Mouse (Mus musculus) lung, embryonic 15.5 days (tissue): ENCODE results near the gene Syngr1. TPM values are rescaled to one million over a fixed set of nuclear protein-coding genes. Genes with fewer than 3 reads are reported as not detected.

ENCODE experiments used
- ATAC-seq: fragments of 200-750 bp; cut with Nextera tagmentation; 2 replicates; pipeline ENCODE4 v1.8.0; 2017; ENCODE audit warnings: moderate number of reproducible peaks, borderline replicate concordance; ENCODE audit not compliant: low FRiP score, low TSS enrichment; ENCODE audit errors: extremely low read depth
- H3K27ac ChIP-seq: fragments of 300-500 bp; sonication (generic); 2 replicates; pipeline ENCODE4 v1.5.1; 2015; ENCODE audit warnings: moderate library complexity, mild to moderate bottlenecking, inconsistent platforms
- H3K27me3 ChIP-seq: fragments of 300-500 bp; sonication (generic); 2 replicates; pipeline ENCODE4 v1.6.1; 2015; ENCODE audit warnings: inconsistent platforms
- H3K36me3 ChIP-seq: fragments of 300-500 bp; sonication (generic); 2 replicates; pipeline ENCODE4 v1.6.1; 2015; ENCODE audit warnings: inconsistent platforms
- H3K4me1 ChIP-seq: fragments of 300-500 bp; sonication (generic); 2 replicates; pipeline ENCODE4 v1.6.1; 2015; ENCODE audit warnings: inconsistent platforms
- H3K4me2 ChIP-seq: fragments of 300-500 bp; sonication (generic); 2 replicates; pipeline ENCODE4 v1.6.1; 2015; ENCODE audit warnings: inconsistent platforms, mild to moderate bottlenecking, moderate library complexity
- H3K4me3 ChIP-seq: fragments of 300-500 bp; sonication (generic); 2 replicates; pipeline ENCODE4 v1.5.1; 2015; ENCODE audit warnings: mild to moderate bottlenecking, inconsistent platforms
- H3K9ac ChIP-seq: fragments of 300-500 bp; sonication (generic); 2 replicates; pipeline ENCODE4 v1.6.1; 2015; ENCODE audit warnings: inconsistent platforms
- H3K9me3 ChIP-seq: fragments of 300-500 bp; sonication (generic); 2 replicates; pipeline ENCODE4 v1.6.1; 2016; ENCODE audit warnings: inconsistent platforms
- WGBS: fragments of 180-500 bp; shearing (Covaris S2); methylation state at CpG from one replicate; pipeline ENCODE4 v1.1.7; 2015; 5-methylcytosine and 5-hydroxymethylcytosine counted together
- polyA plus RNA-seq: library from polyadenylated mRNA; unstranded; fragments of >200 nt; fragmentation: Nextera tagmentation; extraction: Ambion mirVana; gene quantifications from 2 replicates; pipeline ENCODE4 v1.2.1, GENCODE M21; 2015

Gene Syngr1
- polyA plus RNA-seq, 1 experiment from 2014 or later: 20.6 TPM

GRCm38 (mm10) chr15:80129982-80130381 lies 38.8 kb downstream of the Syngr1 start:
- ATAC-seq: no peak
- 85% methylated on average over 6 of the region's 6 CpGs for WGBS

GRCm38 (mm10) chr15:80130689-80131088 lies 39.6 kb downstream of the Syngr1 start:
- H3K27me3 ChIP-seq: no peaks in the 10 kb centered on the region
- H3K9ac ChIP-seq: no peak overlapping the region
- H3K4me2 ChIP-seq: no peak overlapping the region
- H3K9me3 ChIP-seq: no peaks in the 10 kb centered on the region
- 59% methylated on average over 5 of the region's 5 CpGs for WGBS
- H3K36me3 ChIP-seq: no peaks in the 10 kb centered on the region
- no peak for ATAC-seq
- H3K4me1 ChIP-seq: peaks cover 18% of the 10 kb centered on the region
- no peak overlapping the region for H3K4me3 ChIP-seq
- no peak overlapping the region for H3K27ac ChIP-seq

More at GRCm38 (mm10) chr15:80129982-80130381, 38.8 kb downstream of the Syngr1 start:
- H3K36me3 ChIP-seq: no peaks in the 10 kb centered on the region
- peaks cover 25% of the 10 kb centered on the region for H3K4me1 ChIP-seq
- no peak overlapping the region for H3K9ac ChIP-seq
- no peaks in the 10 kb centered on the region for H3K9me3 ChIP-seq
- no peak overlapping the region for H3K4me2 ChIP-seq
- H3K27ac ChIP-seq: no peak overlapping the region
- no peak overlapping the region for H3K4me3 ChIP-seq
- no peaks in the 10 kb centered on the region for H3K27me3 ChIP-seq

- Histone ChIP-seq H3K36me3 (no peaks in the 10 kb centered on the region), H3K9ac (no peak overlapping the region), H3K4me2 (no peak overlapping the region), H3K27ac (no peak overlapping the region), H3K27me3 (no peaks in the 10 kb centered on the region), H3K9me3 (no peaks in the 10 kb centered on the region), H3K4me1 (peaks cover 18% of the 10 kb centered on the region), H3K4me3 (no peak overlapping the region)
- no peak for ATAC-seq
- 74% methylated on average over 6 of the region's 6 CpGs for WGBS
Observed at GRCm38 (mm10) chr15:80131421-80131820, 40.3 kb downstream of the Syngr1 start.

GRCm38 (mm10) chr15:80132452-80132851 lies 41.3 kb downstream of the Syngr1 start:
- Histone ChIP-seq H3K4me3 (peak overlapping the region; percentile 68), H3K36me3 (0 out of 2 replicates have a peak, but pooled peaks cover 3% of the 10 kb centered on the region), H3K9me3 (no peaks in the 10 kb centered on the region), H3K9ac (peak overlapping the region; percentile 77; the same call in 1 of the 2 replicates), H3K27me3 (no peaks in the 10 kb centered on the region), H3K27ac (peak overlapping the region; percentile 99), H3K4me1 (peaks cover 20% of the 10 kb centered on the region), H3K4me2 (peak overlapping the region; percentile 83)
- 74% methylated on average over 9 of the region's 9 CpGs for WGBS
- ATAC-seq: no peak

- Histone ChIP-seq H3K27ac (peak within 1 kb of the TSS; percentile 99), H3K9ac (peak within 1 kb of the TSS; percentile 77), H3K9me3 (no peaks in the 10 kb centered on the region), H3K4me2 (peak within 1 kb of the TSS; percentile 83), H3K36me3 (0 out of 2 replicates have a peak, but pooled peaks cover 3% of the 10 kb centered on the region), H3K4me1 (peaks cover 26% of the 10 kb centered on the region), H3K27me3 (no peaks in the 10 kb centered on the region), H3K4me3 (peak within 1 kb of the TSS; percentile 68)
- WGBS: 0% methylated on average over 59 of the region's 59 CpGs
- peak; percentile 95 for ATAC-seq
Observed at GRCm38 (mm10) chr15:80132993-80133586, 42.0 kb downstream of the Syngr1 start, which contains the start of gene Tab1. TSS of gene Tab1 (plus strand) at chr15:80133127.

- peaks cover 34% of the 10 kb centered on the region for H3K4me1 ChIP-seq
- H3K9me3 ChIP-seq: no peaks in the 10 kb centered on the region
- H3K27ac ChIP-seq: peak overlapping the region; percentile 99
- WGBS: 6% methylated on average over 14 of the region's 14 CpGs
- ATAC-seq: no peak; the same call in 1 of the 2 replicates
- peak overlapping the region; percentile 77 for H3K9ac ChIP-seq
- H3K36me3 ChIP-seq: 0 out of 2 replicates have a peak, but pooled peaks cover 3% of the 10 kb centered on the region
- H3K27me3 ChIP-seq: no peaks in the 10 kb centered on the region
- H3K4me3 ChIP-seq: peak overlapping the region; percentile 68
- peak overlapping the region; percentile 83 for H3K4me2 ChIP-seq
Observed at GRCm38 (mm10) chr15:80133682-80134449, 42.7 kb downstream of the Syngr1 start.

- Histone ChIP-seq H3K36me3 (0 out of 2 replicates have a peak, but pooled peaks cover 3% of the 10 kb centered on the region), H3K9ac (peak overlapping the region; percentile 77), H3K4me2 (peak overlapping the region; percentile 83), H3K27ac (peak overlapping the region; percentile 99), H3K27me3 (no peaks in the 10 kb centered on the region), H3K4me1 (peaks cover 37% of the 10 kb centered on the region), H3K9me3 (no peaks in the 10 kb centered on the region), H3K4me3 (peak overlapping the region; percentile 68)
- ATAC-seq: no peak
- WGBS: 42% methylated on average over 9 of the region's 9 CpGs
Observed at GRCm38 (mm10) chr15:80134450-80134847, 43.3 kb downstream of the Syngr1 start.

- Histone ChIP-seq H3K4me3 (no peak overlapping the region), H3K27ac (no peak overlapping the region), H3K4me1 (peaks cover 37% of the 10 kb centered on the region), H3K4me2 (no peak overlapping the region), H3K9me3 (no peaks in the 10 kb centered on the region), H3K27me3 (no peaks in the 10 kb centered on the region), H3K9ac (no peak overlapping the region), H3K36me3 (0 out of 2 replicates have a peak, but pooled peaks cover 3% of the 10 kb centered on the region)
- no peak for ATAC-seq
- 89% methylated on average over 2 of the region's 2 CpGs for WGBS
Observed at GRCm38 (mm10) chr15:80135499-80135898, 44.4 kb downstream of the Syngr1 start.

- Histone ChIP-seq H3K4me1 (peaks cover 37% of the 10 kb centered on the region), H3K27me3 (no peaks in the 10 kb centered on the region)
- WGBS: 89% methylated on average over 3 of the region's 3 CpGs
Observed at GRCm38 (mm10) chr15:80136645-80137044, 45.5 kb downstream of the Syngr1 start.

GRCm38 (mm10) chr15:80137945-80138791 lies 47.0 kb downstream of the Syngr1 start:
- H3K9ac ChIP-seq: no peak overlapping the region
- H3K27me3 ChIP-seq: no peaks in the 10 kb centered on the region
- WGBS: 54% methylated on average over 17 of the region's 17 CpGs
- no peak overlapping the region for H3K4me3 ChIP-seq
- H3K4me2 ChIP-seq: no peak overlapping the region
- peaks cover 32% of the 10 kb centered on the region for H3K4me1 ChIP-seq
- peaks cover 20% of the 10 kb centered on the region for H3K36me3 ChIP-seq
- no peak for ATAC-seq
- H3K9me3 ChIP-seq: no peaks in the 10 kb centered on the region
- H3K27ac ChIP-seq: peak overlapping the region; percentile 19

More at GRCm38 (mm10) chr15:80136645-80137044, 45.5 kb downstream of the Syngr1 start:
- H3K36me3 ChIP-seq: peaks cover 9% of the 10 kb centered on the region; the same call in 1 of the 2 replicates
- H3K4me3 ChIP-seq: no peak overlapping the region
- H3K4me2 ChIP-seq: no peak overlapping the region
- no peaks in the 10 kb centered on the region for H3K9me3 ChIP-seq
- no peak for ATAC-seq
- no peak overlapping the region for H3K27ac ChIP-seq
- H3K9ac ChIP-seq: no peak overlapping the region

GRCm38 (mm10) chr15:80140302-80140701 lies 49.2 kb downstream of the Syngr1 start:
- Histone ChIP-seq H3K4me2 (no peak overlapping the region), H3K27ac (no peak overlapping the region), H3K4me1 (peaks cover 19% of the 10 kb centered on the region), H3K36me3 (peaks cover 28% of the 10 kb centered on the region), H3K9me3 (no peaks in the 10 kb centered on the region), H3K9ac (no peak overlapping the region), H3K27me3 (no peaks in the 10 kb centered on the region), H3K4me3 (no peak overlapping the region)
- no peak for ATAC-seq
- 60% methylated on average over 2 of the region's 2 CpGs for WGBS
